20 mouse cellular contexts compared by ENCODE assay signal in the genomic region with DNA sequence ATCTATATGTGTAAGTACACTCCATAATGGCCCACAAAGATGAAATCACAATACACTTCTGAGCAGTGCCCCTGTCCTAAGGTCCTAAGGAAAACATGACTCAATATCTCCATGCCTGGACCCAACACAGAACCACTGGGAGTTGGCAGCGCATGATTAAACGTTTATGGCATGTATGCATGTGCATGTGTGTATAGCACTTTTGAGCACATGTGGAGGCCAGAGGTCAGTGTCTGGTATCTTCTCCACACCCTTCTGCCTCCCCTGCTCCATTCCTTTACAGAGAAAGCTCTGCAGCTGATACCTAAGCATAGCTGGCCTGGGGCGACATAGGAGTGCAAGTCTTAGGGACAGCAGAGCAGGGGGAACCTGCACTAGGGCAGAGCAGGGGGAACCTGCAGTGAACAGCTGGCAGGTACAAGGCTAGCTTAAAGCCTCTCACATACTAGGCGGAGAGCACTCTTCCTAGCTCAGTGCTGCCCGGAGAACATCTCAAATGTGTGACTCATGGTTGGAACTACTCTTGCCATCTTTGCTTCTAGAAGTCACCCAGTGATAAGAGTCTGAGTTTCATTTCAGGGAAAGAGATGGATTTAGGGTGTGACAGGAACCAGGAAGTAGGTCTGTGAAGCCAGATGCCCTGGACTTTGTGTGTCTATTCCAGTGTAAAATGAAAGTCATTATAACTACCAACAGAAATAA. TPM values are rescaled to one million over a fixed set of nuclear protein-coding genes. Genes with fewer than 3 reads are reported as not detected.
A peak's percentile ranks its signal among the peaks of the same experiment; 100 is the strongest.
DNase-seq lines count a peak whose midpoint lies in the region; ATAC-seq and TF ChIP-seq lines count a peak whose summit lies in the region.
"Had no signal": no experiment of that assay in that cellular context is flagged by ENCODE, and none has a peak within 500 bp of the region (broad histone marks: within the 10 kb centered on the region; RNA-seq: fewer than 3 reads in every experiment).

No protein-coding gene starts in this region.

- TF ChIP-seq CTCF in intestine, postnatal 0 days (IDR thresholded peaks at IDR 0.05; ENCODE audit: low read depth): no peak
- TF ChIP-seq CTCF in stomach, postnatal 0 days (IDR thresholded peaks at IDR 0.05; ENCODE audit: low read depth): no peak

- no peaks in the 10 kb centered on the region for H3K9me3 ChIP-seq in liver, embryonic 12.5 days (replicated peaks)
- no peaks in the 10 kb centered on the region for H3K9me3 ChIP-seq in liver, embryonic 11.5 days (ENCODE audit: control insufficient read depth, low read length)
- H3K9me3 ChIP-seq in intestine, postnatal 0 days (ENCODE audit: control insufficient read depth): no peaks in the 10 kb centered on the region
- no peaks in the 10 kb centered on the region for H3K9me3 ChIP-seq in stomach, postnatal 0 days (ENCODE audit: control insufficient read depth, low read length)
- no peaks in the 10 kb centered on the region for H3K9me3 ChIP-seq in midbrain, embryonic 14.5 days (ENCODE audit: control insufficient read depth, low read length)
- H3K9me3 ChIP-seq: embryonic facial prominence, embryonic 10.5 days; forebrain, embryonic 13.5 days; hindbrain, embryonic 10.5 days; hindbrain, embryonic 15.5 days had no signal

- 81% methylated on average over 5 of the region's 5 CpGs for WGBS in liver, embryonic 12.5 days (ENCODE audit: insufficient replicate concordance)
- 81% methylated on average over 5 of the region's 5 CpGs for WGBS in liver, embryonic 11.5 days
- 59% methylated on average over 5 of the region's 5 CpGs for WGBS in intestine, postnatal 0 days
- 83% methylated on average over 5 of the region's 5 CpGs for WGBS in stomach, postnatal 0 days
- 95% methylated on average over 5 of the region's 5 CpGs for WGBS in midbrain, embryonic 14.5 days

- no peak overlapping the region for H3K9ac ChIP-seq in liver, embryonic 12.5 days
- H3K9ac ChIP-seq in liver, embryonic 11.5 days (ENCODE audit: low read depth, low read length): no peak overlapping the region
- no peak overlapping the region for H3K9ac ChIP-seq in intestine, postnatal 0 days (ENCODE audit: low read depth, low read length)
- H3K9ac ChIP-seq in stomach, postnatal 0 days (ENCODE audit: low read length): no peak overlapping the region
- H3K9ac ChIP-seq in midbrain, embryonic 14.5 days (replicated peaks; ENCODE audit: low read length): no peak overlapping the region
- H3K9ac ChIP-seq: forebrain, embryonic 13.5 days; forebrain, postnatal 0 days; hindbrain, embryonic 15.5 days had no signal

- peak; percentile 15; the same call in 1 of the 2 replicates for ATAC-seq in liver, embryonic 12.5 days
- no peak for ATAC-seq in liver, embryonic 11.5 days (replicated peaks; ENCODE audit: low FRiP score)
- peak; percentile 79 for ATAC-seq in intestine, postnatal 0 days
- peak; percentile 84 for ATAC-seq in stomach, postnatal 0 days (ENCODE audit: low FRiP score, low TSS enrichment)
- no peak for ATAC-seq in midbrain, embryonic 14.5 days (ENCODE audit: low FRiP score, low TSS enrichment)
- ATAC-seq: forebrain, embryonic 13.5 days; forebrain, postnatal 0 days; inflammation-experienced regulatory T-cells, adult 6 months had no signal

- H3K4me1 ChIP-seq in liver, embryonic 12.5 days: peaks cover 77% of the 10 kb centered on the region
- peaks cover 12% of the 10 kb centered on the region; the same call in 1 of the 2 replicates for H3K4me1 ChIP-seq in liver, embryonic 11.5 days (replicated peaks; ENCODE audit: control insufficient read depth, insufficient read depth, low read length)
- peaks cover 27% of the 10 kb centered on the region for H3K4me1 ChIP-seq in intestine, postnatal 0 days (replicated peaks; ENCODE audit: control insufficient read depth, insufficient read depth, low read length)
- H3K4me1 ChIP-seq in stomach, postnatal 0 days (replicated peaks; ENCODE audit: control insufficient read depth, insufficient read depth): 0 out of 2 replicates have a peak, but pooled peaks cover 2% of the 10 kb centered on the region
- no peaks in the 10 kb centered on the region for H3K4me1 ChIP-seq in midbrain, embryonic 14.5 days (ENCODE audit: control insufficient read depth, insufficient read depth, low read length)

- DNase-seq in liver, embryonic 11.5 days (ENCODE audit: low spot score): no peak
- peak; percentile 17 for DNase-seq in NIH3T3 (ENCODE audit: low read depth)
- no peak for DNase-seq in stomach, postnatal 0 days (ENCODE audit: low spot score)
- DNase-seq in layer of hippocampus, adult 9-10 months (ENCODE audit: low spot score): no peak
- DNase-seq in midbrain, embryonic 14.5 days: no peak
- DNase-seq: adrenal gland, adult 8-10 months; adrenal gland, postnatal 36 days; cerebellum, adult 2 months; cerebellum, postnatal 10 days; forebrain, postnatal 0 days; gastrocnemius, postnatal 36 days; heart, adult 11 months; heart, postnatal 14 days had no signal

- no peaks in the 10 kb centered on the region for H3K27me3 ChIP-seq in liver, embryonic 12.5 days (replicated peaks)
- no peaks in the 10 kb centered on the region for H3K27me3 ChIP-seq in liver, embryonic 11.5 days (replicated peaks; ENCODE audit: control insufficient read depth, insufficient read depth, low read length)
- H3K27me3 ChIP-seq in intestine, postnatal 0 days (replicated peaks; ENCODE audit: control insufficient read depth, insufficient read depth, low read length): no peaks in the 10 kb centered on the region
- H3K27me3 ChIP-seq in stomach, postnatal 0 days (ENCODE audit: control insufficient read depth, insufficient read depth, low read length): no peaks in the 10 kb centered on the region
- no peaks in the 10 kb centered on the region for H3K27me3 ChIP-seq in midbrain, embryonic 14.5 days (ENCODE audit: control insufficient read depth, insufficient read depth, low read length)
- H3K27me3 ChIP-seq: forebrain, embryonic 13.5 days; hindbrain, embryonic 15.5 days had no signal

- TF ChIP-seq EP300 in stomach, postnatal 0 days (optimal IDR thresholded peaks at IDR 0.05): no peak

- no peak overlapping the region for H3K4me3 ChIP-seq in liver, embryonic 12.5 days
- H3K4me3 ChIP-seq in liver, embryonic 11.5 days (ENCODE audit: low read depth, low read length): no peak overlapping the region
- no peak overlapping the region for H3K4me3 ChIP-seq in intestine, postnatal 0 days (ENCODE audit: low read depth, low read length)
- H3K4me3 ChIP-seq in stomach, postnatal 0 days (ENCODE audit: low read depth, low read length): no peak overlapping the region
- no peak overlapping the region for H3K4me3 ChIP-seq in midbrain, embryonic 14.5 days (replicated peaks; ENCODE audit: low read depth, low read length)
- H3K4me3 ChIP-seq: embryonic facial prominence, embryonic 10.5 days; forebrain, embryonic 13.5 days; hindbrain, embryonic 10.5 days; hindbrain, embryonic 15.5 days had no signal

- no peak overlapping the region for H3K4me2 ChIP-seq in liver, embryonic 12.5 days
- no peak overlapping the region for H3K4me2 ChIP-seq in liver, embryonic 11.5 days
- H3K4me2 ChIP-seq in intestine, postnatal 0 days (replicated peaks; ENCODE audit: low read depth): no peak overlapping the region; the same call in 1 of the 2 replicates
- H3K4me2 ChIP-seq in stomach, postnatal 0 days (replicated peaks; ENCODE audit: low read depth): no peak overlapping the region
- no peak overlapping the region for H3K4me2 ChIP-seq in midbrain, embryonic 14.5 days (ENCODE audit: low read length)
- H3K4me2 ChIP-seq: forebrain, embryonic 13.5 days; hindbrain, embryonic 15.5 days had no signal

- no peak overlapping the region for H3K27ac ChIP-seq in liver, embryonic 12.5 days
- H3K27ac ChIP-seq in liver, embryonic 11.5 days (ENCODE audit: low read depth, low read length): no peak overlapping the region
- no peak overlapping the region for H3K27ac ChIP-seq in intestine, postnatal 0 days (ENCODE audit: low read depth, low read length)
- peak overlapping the region; percentile 2; the same call in 1 of the 2 replicates for H3K27ac ChIP-seq in stomach, postnatal 0 days (replicated peaks)
- no peak overlapping the region for H3K27ac ChIP-seq in midbrain, embryonic 14.5 days (replicated peaks; ENCODE audit: low read depth, low read length)
- H3K27ac ChIP-seq: embryonic facial prominence, embryonic 10.5 days; forebrain, embryonic 13.5 days; hindbrain, embryonic 10.5 days; hindbrain, embryonic 15.5 days had no signal

- H3K36me3 ChIP-seq in liver, embryonic 12.5 days: no peaks in the 10 kb centered on the region; the same call in 1 of the 2 replicates
- no peaks in the 10 kb centered on the region for H3K36me3 ChIP-seq in liver, embryonic 11.5 days (ENCODE audit: control insufficient read depth, insufficient read depth, low read length)
- H3K36me3 ChIP-seq in intestine, postnatal 0 days (ENCODE audit: control insufficient read depth, insufficient read depth): no peaks in the 10 kb centered on the region
- no peaks in the 10 kb centered on the region for H3K36me3 ChIP-seq in stomach, postnatal 0 days (ENCODE audit: control insufficient read depth, insufficient read depth, low read length)
- H3K36me3 ChIP-seq in midbrain, embryonic 14.5 days (ENCODE audit: control insufficient read depth, insufficient read depth, low read length): no peaks in the 10 kb centered on the region
- H3K36me3 ChIP-seq: hindbrain, embryonic 15.5 days had no signal

RNA-seq across cellular contexts. Expression of a gene that starts 25.4 kb away (rescaled TPM):
- 33.4 and 34.4 TPM in 2 replicates for polyA plus RNA-seq in liver, embryonic 12.5 days (2016; fragmentation: Nextera tagmentation; extraction: Ambion mirVana)
- 49.7 and 54.4 TPM in 2 replicates for polyA plus RNA-seq in liver, embryonic 11.5 days (2014; fragmentation: Nextera tagmentation; extraction: Ambion mirVana)
- 36.2 and 41.5 TPM in 2 replicates for polyA plus RNA-seq in intestine, postnatal 0 days (2015; fragmentation: Nextera tagmentation; extraction: Ambion mirVana)
- polyA plus RNA-seq in stomach, postnatal 0 days (2015; fragmentation: Nextera tagmentation; extraction: Ambion mirVana): 27.2 and 27.8 TPM in 2 replicates
- 100 and 115 TPM in 2 replicates for polyA plus RNA-seq in midbrain, embryonic 14.5 days (2014; fragmentation: Nextera tagmentation; extraction: Ambion mirVana)

RNA-seq across cellular contexts. Expression of a gene that starts 25.5 kb away (rescaled TPM):
- polyA plus RNA-seq in liver, embryonic 12.5 days (2016; fragmentation: Nextera tagmentation; extraction: Ambion mirVana): 16.7 TPM in 2 replicates
- 29.8 and 31.3 TPM in 2 replicates for polyA plus RNA-seq in liver, embryonic 11.5 days (2014; fragmentation: Nextera tagmentation; extraction: Ambion mirVana)
- 17.2 and 18.0 TPM in 2 replicates for polyA plus RNA-seq in intestine, postnatal 0 days (2015; fragmentation: Nextera tagmentation; extraction: Ambion mirVana)
- polyA plus RNA-seq in stomach, postnatal 0 days (2015; fragmentation: Nextera tagmentation; extraction: Ambion mirVana): 8.0 and 10.6 TPM in 2 replicates
- polyA plus RNA-seq in midbrain, embryonic 14.5 days (2014; fragmentation: Nextera tagmentation; extraction: Ambion mirVana): 8.1 and 12.0 TPM in 2 replicates

Comparison
In these comparisons a context has a peak if more than half of its experiments do, and no peak if none do; other contexts are left out.
1. ATAC-seq: peak in liver, embryonic 12.5 days (single experiment), intestine, postnatal 0 days (single experiment) and stomach, postnatal 0 days (single experiment); none in liver, embryonic 11.5 days (single experiment) and midbrain, embryonic 14.5 days (single experiment).